Mouse (Mus musculus) CD4-positive helper T cell, adult 2 months (primary cell): ENCODE measurements at regions not wholly inside any gene's neighbourhood (a gene's known extent, or its start where the extent isn't known, plus 50 kb on each side); places are given as distances from the start of the nearest gene placed in this dataset.

Source experiments
- DNase-seq: peaks from one replicate; pipeline ENCODE4 v3.0.0-alpha.2; 2012; ENCODE audit warnings: low read depth, missing footprints, low spot score

DNA sequence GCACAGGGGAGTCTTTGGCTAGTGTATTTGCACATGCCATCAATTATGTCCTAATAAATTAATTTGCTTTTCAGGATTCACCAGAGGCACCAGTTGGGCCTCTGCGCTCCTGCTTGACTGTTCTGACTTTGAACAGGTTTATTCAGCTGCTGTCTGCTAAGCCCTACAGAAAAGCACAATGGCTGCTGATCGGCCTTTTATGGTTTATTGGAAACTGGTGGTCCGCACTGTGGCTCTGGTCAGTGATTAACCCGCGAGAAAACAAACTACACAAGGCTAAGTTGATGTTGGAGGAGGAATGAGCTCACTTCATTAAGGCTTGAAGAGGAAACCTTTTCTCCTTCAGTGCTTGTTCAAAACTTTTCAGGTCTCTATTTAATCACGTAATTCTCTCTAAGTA, 208.4 kb upstream of the Gpr101 start:
- DNase-seq, result no peak

DNA sequence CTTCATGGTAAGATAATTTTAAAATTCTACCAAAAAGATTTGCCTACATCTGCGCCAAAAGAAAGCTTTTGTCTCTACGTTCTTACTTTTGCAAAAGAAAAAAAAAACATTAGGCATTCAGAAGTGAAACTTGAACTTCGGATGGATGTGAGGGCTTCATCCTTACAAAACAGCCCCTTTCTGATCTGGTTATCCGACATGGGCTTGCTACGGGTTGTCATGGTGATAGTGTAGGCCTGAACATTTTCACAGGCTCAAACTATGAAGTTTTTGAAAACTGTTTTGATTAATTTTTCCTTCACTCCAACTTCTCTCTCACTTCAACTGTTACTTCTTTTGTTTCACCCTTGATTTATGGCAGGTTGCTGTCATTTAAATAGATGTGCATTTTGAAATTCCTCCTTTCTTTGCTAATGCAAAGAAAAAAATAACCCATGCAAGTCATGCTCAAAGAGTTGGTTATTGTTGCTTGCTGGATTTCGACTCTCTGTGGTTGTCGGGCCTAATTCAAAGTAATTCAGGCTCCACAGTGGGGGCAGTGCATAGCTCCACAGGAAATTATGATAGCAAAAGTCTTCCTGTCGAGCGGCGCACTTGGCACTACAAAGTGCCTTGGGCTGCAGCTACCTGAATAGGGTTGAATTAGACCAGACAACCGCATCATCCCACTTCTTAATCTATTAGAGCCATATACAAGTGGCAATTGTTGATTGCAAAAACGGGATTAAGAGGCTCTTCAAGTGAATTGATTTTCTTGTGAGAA, 205.7 kb upstream of the Gpr101 start:
- no peak for DNase-seq

DNA sequence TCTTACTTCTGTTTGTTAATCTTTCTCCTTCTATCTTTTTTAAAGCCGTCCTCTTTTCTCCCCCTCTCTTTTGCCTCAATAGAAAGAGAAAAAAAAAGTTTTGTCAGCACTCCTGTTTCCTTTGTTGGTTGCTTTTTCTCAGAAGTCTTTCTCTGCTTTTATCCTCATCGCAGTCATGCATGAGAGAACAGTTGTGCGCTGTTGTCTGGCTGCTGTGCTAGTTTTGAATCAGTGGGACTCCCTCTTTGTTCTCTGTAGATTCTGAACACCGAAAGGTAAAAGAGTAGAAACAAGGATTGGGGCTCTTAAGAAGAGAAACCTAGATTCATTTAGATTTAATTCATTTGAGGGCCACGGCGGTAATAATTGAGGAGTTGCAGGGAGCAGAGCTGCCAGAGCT, 204.9 kb upstream of the Gpr101 start:
- DNase-seq, result no peak

DNA sequence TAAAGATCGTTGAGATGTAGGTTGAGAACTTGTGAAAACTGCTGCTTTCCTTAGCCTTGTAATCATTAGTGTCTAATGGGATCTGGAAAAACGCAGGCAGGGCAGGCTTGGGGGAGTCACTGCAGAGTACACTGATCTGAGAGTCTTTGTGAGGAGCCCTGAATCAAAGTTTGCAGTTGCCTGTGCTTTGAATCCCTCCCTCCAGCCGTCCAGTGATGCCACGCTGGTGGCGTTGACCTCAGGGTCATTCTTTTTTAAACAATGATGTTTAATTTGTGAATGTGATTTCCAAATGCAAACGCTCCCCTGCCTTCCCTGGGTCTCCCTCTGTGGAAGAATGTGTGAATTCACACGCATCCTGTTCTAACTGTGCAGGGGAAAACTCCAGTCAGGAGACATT, 204.4 kb upstream of the Gpr101 start:
- no peak for DNase-seq

DNA sequence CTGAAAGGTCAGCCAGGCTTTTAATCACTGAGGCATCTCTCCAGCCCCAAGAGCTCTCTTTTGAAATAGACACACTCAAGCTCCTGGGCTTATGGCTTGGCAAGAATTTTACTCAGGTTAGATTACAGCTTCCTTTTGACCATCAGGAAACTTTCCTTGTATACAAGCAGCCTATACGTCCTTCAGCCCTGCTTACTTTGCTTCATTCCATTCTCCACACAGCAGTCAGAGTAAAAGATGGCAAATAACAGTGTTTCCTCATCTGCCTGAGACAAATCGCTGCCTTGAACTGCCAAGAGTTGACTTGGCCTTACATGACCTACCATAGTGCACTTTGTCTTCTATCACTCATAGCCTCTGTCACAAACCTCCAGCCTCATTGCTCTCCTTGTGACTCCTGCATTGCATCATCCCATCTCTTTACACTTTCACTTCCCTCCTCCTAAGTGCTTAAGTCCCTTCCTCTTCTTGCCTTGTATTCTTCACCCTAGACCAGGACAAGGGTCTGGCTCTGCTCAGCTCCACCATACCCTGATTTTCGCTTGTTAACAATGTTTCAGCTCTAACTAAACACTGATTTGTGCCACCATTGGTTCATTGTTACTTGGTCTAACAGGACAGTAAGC, 203.2 kb upstream of the Gpr101 start:
- DNase-seq, result no peak

DNA sequence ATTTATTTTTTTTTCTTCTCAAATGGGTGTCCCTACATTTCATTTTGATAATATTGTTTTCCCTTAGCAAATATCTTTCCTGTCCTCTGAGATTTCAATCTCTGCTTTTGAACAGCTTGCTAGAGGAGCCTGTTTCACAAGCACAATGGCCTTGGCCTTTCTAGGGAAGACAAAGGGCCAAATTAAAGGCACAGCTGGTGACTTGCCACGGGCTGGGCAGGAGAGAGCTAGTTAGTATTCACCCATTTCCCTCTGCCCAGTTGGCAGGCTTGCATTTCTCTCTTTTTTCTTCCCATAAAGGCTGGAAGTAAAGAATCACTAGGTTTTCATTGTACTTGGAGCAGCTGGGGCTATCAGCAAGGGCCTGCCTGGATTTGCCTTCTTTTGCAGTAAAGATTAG, 188.9 kb upstream of the Gpr101 start:
- no peak for DNase-seq

DNA sequence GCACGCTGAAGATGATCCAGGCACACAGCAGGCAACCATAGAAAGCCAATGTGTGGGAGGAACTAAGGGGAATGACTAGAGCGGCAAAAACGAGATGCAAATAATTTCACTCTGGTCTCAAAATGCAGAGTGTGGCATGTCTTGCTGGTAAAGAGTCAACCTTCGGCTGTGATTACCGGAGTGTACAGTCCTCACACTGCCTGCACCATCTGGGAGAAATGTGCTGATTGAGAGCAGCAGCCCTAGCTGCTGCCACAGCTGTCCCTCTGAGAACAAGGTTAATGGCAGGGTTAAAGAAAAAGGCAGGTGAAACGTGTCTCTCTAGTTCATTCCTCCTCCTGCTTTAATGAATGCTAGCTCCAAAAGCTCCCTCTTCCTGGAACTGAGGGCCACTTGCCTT, 173.2 kb upstream of the Gpr101 start:
- DNase-seq, result no peak

DNA sequence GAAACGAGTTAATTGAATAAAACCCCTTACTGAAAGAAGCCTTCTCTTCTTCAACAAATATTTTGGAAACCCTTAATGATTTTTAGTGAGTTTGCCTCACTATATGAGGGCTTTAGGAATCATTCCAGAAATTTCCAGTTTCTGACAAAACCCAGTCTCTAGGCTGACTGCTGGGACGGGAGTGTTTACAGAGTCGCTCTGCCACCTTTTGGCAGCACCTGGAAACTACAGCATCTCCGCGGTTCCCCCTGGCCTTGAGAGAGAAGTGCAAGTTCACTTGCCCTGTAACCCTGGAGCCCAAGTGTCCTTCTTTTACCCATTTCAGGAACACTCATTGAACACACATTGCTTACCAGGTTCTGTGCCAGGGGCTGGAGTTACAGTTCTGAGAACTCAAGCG, 171.4 kb upstream of the Gpr101 start:
- DNase-seq, result peak; percentile 3

DNA sequence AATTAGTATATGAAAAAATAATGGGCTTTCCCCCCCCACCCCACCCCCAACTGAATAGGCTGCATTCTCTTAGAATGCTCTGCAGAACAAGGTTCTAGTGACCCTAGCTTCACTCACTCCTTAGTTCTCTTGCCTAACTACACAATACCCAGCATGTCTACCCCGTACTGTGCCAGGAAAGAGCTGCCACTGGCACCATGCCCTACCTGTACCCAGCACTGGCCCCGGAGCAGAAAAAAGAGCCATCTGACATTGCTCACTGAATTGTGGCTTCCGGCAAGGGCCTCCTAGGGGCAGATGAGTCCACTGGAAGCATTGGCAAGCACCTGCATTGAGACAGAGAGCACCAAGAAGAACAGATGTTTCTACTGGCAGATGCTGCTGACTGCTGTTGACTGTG, 156.0 kb upstream of the Gpr101 start:
- no peak for DNase-seq

DNA sequence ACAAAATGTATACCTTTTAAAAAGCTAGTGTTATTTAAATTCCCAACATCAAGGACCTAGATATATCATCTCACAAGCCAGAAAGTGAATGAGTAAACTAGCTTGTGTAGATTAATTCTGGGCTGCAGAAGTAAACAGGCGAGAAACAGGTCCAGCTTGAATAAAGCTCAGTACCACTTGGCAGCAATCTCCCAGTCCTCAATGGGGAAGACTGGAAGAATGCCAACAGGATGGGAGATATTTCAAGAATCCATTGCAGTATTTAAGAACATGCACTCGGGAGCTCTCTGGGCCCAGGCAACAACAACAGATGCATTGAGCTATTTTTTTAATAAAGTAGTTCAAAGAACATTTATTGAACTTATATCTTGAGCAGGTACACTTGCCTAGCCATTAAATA, 152.5 kb upstream of the Gpr101 start:
- DNase-seq, result no peak

DNA sequence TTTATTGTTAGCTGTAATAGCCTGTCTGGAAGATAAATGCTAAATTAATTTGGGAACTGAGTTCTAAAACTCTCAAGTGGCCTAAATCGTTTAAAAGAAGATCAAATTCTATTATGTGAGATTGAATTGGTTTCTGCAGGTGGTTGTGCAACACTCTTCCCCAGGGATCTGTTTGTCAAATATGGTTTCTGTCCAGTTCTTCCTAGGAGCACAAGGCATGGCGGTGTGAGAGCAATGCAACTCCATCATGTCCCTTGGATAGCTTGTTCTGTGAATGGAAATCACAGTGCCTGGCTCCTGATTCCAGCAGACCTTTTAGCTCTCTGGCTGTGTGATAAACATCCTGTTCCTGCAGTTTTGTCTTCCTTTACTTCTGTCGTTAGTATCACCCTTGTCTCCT, 151.9 kb upstream of the Gpr101 start:
- no peak for DNase-seq
